Mouse (Mus musculus): ENCODE results near the gene Hist1h2bj. TPM values are rescaled to one million over a fixed set of nuclear protein-coding genes. Genes with fewer than 3 reads are reported as not detected.
"Not testable (repeated sequence)": the region's sequence is repeated elsewhere in the genome, so short reads cannot be mapped to it uniquely, and the experiment has no call there.

Gene Hist1h2bj
- polyA plus RNA-seq, 1 experiment = 87.9 TPM

GRCm38 (mm10) chr13:22039951-22040463 lies 3.0 kb upstream of the Hist1h2bj start:
- peak overlapping the region; percentile 18 for H3K4me3 ChIP-seq (replicated peaks; ENCODE audit: control insufficient read depth, low read depth, low read length)
- no peaks in the 10 kb centered on the region for H3K4me1 ChIP-seq (ENCODE audit: control insufficient read depth, insufficient read depth, low read length)
- 5% methylated on average over 2 of the region's 2 CpGs for WGBS
- no peak for TF ChIP-seq CTCF (IDR thresholded peaks at IDR 0.05; ENCODE audit: control insufficient read depth, insufficient read depth, low read length)
- TF ChIP-seq POLR2A (IDR thresholded peaks at IDR 0.05; ENCODE audit: borderline replicate concordance, control insufficient read depth, low read depth, low read length) = no peak
- H3K27ac ChIP-seq (ENCODE audit: control insufficient read depth, insufficient read depth, low read depth, low read length, poor library complexity) = peak overlapping the region; percentile 95; the same call in 1 of the 2 replicates

GRCm38 (mm10) chr13:22040464-22041141 lies 2.4 kb upstream of the Hist1h2bj start:
- WGBS = under 1% methylated on average over 24 of the region's 24 CpGs
- no peak for TF ChIP-seq POLR2A (IDR thresholded peaks at IDR 0.05; ENCODE audit: borderline replicate concordance, control insufficient read depth, low read depth, low read length)
- TF ChIP-seq CTCF (IDR thresholded peaks at IDR 0.05; ENCODE audit: control insufficient read depth, insufficient read depth, low read length) = no peak
- peak overlapping the region; percentile 68 for H3K4me3 ChIP-seq (replicated peaks; ENCODE audit: control insufficient read depth, low read depth, low read length)
- H3K4me1 ChIP-seq (ENCODE audit: control insufficient read depth, insufficient read depth, low read length) = no peaks in the 10 kb centered on the region
- H3K27ac ChIP-seq (ENCODE audit: control insufficient read depth, insufficient read depth, low read depth, low read length, poor library complexity) = peak overlapping the region; percentile 95

- not testable (repeated sequence) for H3K4me1 ChIP-seq (ENCODE audit: control insufficient read depth, insufficient read depth, low read length)
- Histone ChIP-seq H3K27ac (ENCODE audit: control insufficient read depth, insufficient read depth, low read depth, low read length, poor library complexity) (peak within 1 kb of the TSS; percentile 99), H3K4me3 (replicated peaks; ENCODE audit: control insufficient read depth, low read depth, low read length) (peak within 1 kb of the TSS; percentile 68)
- 0% methylated on average over 25 of the region's 27 CpGs for WGBS
- TF ChIP-seq POLR2A (IDR thresholded peaks at IDR 0.05; ENCODE audit: borderline replicate concordance, control insufficient read depth, low read depth, low read length) = peak; percentile 99
Measured at GRCm38 (mm10) chr13:22041142-22041536, 1.9 kb upstream of the Hist1h2bj start, which contains the start of gene Hist1h4i. Gene Hist1h4i (minus strand): TSS chr13:22041362.

- 7% methylated on average over 13 of the region's 13 CpGs for WGBS
- H3K4me1 ChIP-seq (ENCODE audit: control insufficient read depth, insufficient read depth, low read length) = no peaks in the 10 kb centered on the region
- TF ChIP-seq POLR2A (IDR thresholded peaks at IDR 0.05; ENCODE audit: borderline replicate concordance, control insufficient read depth, low read depth, low read length) (no peak), CTCF (IDR thresholded peaks at IDR 0.05; ENCODE audit: control insufficient read depth, insufficient read depth, low read length) (no peak)
Measured at GRCm38 (mm10) chr13:22041651-22042567, 1.1 kb upstream of the Hist1h2bj start.

GRCm38 (mm10) chr13:22043503-22044431 lies 753 bp downstream of the Hist1h2bj start:
- Histone ChIP-seq H3K27ac (ENCODE audit: control insufficient read depth, insufficient read depth, low read depth, low read length, poor library complexity) (peak overlapping the region; percentile 90), H3K4me3 (replicated peaks; ENCODE audit: control insufficient read depth, low read depth, low read length) (peak overlapping the region; percentile 52), H3K4me1 (ENCODE audit: control insufficient read depth, insufficient read depth, low read length) (no peaks in the 10 kb centered on the region)
- 0 out of 2 replicates have a peak, but pooled peaks have one; percentile 1 for TF ChIP-seq POLR2A (IDR thresholded peaks at IDR 0.05; ENCODE audit: borderline replicate concordance, control insufficient read depth, low read depth, low read length)
- TF ChIP-seq CTCF (IDR thresholded peaks at IDR 0.05; ENCODE audit: control insufficient read depth, insufficient read depth, low read length) = no peak
- under 1% methylated on average over 14 of the region's 14 CpGs for WGBS

More at GRCm38 (mm10) chr13:22041651-22042567, 1.1 kb upstream of the Hist1h2bj start:
- H3K4me3 ChIP-seq (replicated peaks; ENCODE audit: control insufficient read depth, low read depth, low read length) = peak overlapping the region; percentile 61
- H3K27ac ChIP-seq (ENCODE audit: control insufficient read depth, insufficient read depth, low read depth, low read length, poor library complexity) = peak overlapping the region; percentile 99

GRCm38 (mm10) chr13:22044432-22045155 lies 1.6 kb downstream of the Hist1h2bj start:
- H3K4me3 ChIP-seq (replicated peaks; ENCODE audit: control insufficient read depth, low read depth, low read length) = no peak overlapping the region
- TF ChIP-seq POLR2A (IDR thresholded peaks at IDR 0.05; ENCODE audit: borderline replicate concordance, control insufficient read depth, low read depth, low read length) (no peak), CTCF (IDR thresholded peaks at IDR 0.05; ENCODE audit: control insufficient read depth, insufficient read depth, low read length) (no peak)
- 92% methylated on average over 6 of the region's 6 CpGs for WGBS

GRCm38 (mm10) chr13:22045311-22045710 lies 2.3 kb downstream of the Hist1h2bj start:
- Histone ChIP-seq H3K27ac (ENCODE audit: control insufficient read depth, insufficient read depth, low read depth, low read length, poor library complexity) (no peak overlapping the region), H3K4me1 (ENCODE audit: control insufficient read depth, insufficient read depth, low read length) (no peaks in the 10 kb centered on the region; the same call in 1 of the 2 replicates), H3K4me3 (replicated peaks; ENCODE audit: control insufficient read depth, low read depth, low read length) (no peak overlapping the region)
- WGBS = 42% methylated on average over 2 of the region's 2 CpGs
- TF ChIP-seq POLR2A (IDR thresholded peaks at IDR 0.05; ENCODE audit: borderline replicate concordance, control insufficient read depth, low read depth, low read length) (no peak), CTCF (IDR thresholded peaks at IDR 0.05; ENCODE audit: control insufficient read depth, insufficient read depth, low read length) (no peak)

More at GRCm38 (mm10) chr13:22044432-22045155, 1.6 kb downstream of the Hist1h2bj start:
- Histone ChIP-seq H3K4me1 (ENCODE audit: control insufficient read depth, insufficient read depth, low read length) (no peaks in the 10 kb centered on the region; the same call in 1 of the 2 replicates), H3K27ac (ENCODE audit: control insufficient read depth, insufficient read depth, low read depth, low read length, poor library complexity) (no peak overlapping the region)
